Mouse (Mus musculus): ENCODE measurements around the gene Slc25a5. TPM values are rescaled to one million over a fixed set of nuclear protein-coding genes. Genes with fewer than 3 reads are reported as not detected.

Gene Slc25a5
- polyA plus RNA-seq, 1 experiment from 2014 or later, result 996 TPM

Other genes starting within 250 kb of the Slc25a5 start
- 203 and 215 TPM in 2 replicates for gene Pgrmc1, start 197.4 kb upstream of the Slc25a5 start, polyA plus RNA-seq (2015; fragmentation: Nextera tagmentation; extraction: Ambion mirVana)
- 2.4 and 2.5 TPM in 2 replicates for gene Akap17b, start 150.3 kb upstream of the Slc25a5 start, polyA plus RNA-seq (2015; fragmentation: Nextera tagmentation; extraction: Ambion mirVana)
- 2.9 and 4.2 TPM in 2 replicates for gene Slc25a43, start 52.0 kb upstream of the Slc25a5 start, polyA plus RNA-seq (2015; fragmentation: Nextera tagmentation; extraction: Ambion mirVana)
- 103 and 115 TPM in 2 replicates for gene Ube2a, start 78.2 kb downstream of the Slc25a5 start, polyA plus RNA-seq (2015; fragmentation: Nextera tagmentation; extraction: Ambion mirVana)
- gene C330007P06Rik, start 78.5 kb downstream of the Slc25a5 start, polyA plus RNA-seq (2015; fragmentation: Nextera tagmentation; extraction: Ambion mirVana), result 27.2 and 28.6 TPM in 2 replicates
- gene Nkrf, start 107.2 kb downstream of the Slc25a5 start, polyA plus RNA-seq (2015; fragmentation: Nextera tagmentation; extraction: Ambion mirVana), result 1.7 and 2.1 TPM in 2 replicates
- gene Sept6, start 196.1 kb downstream of the Slc25a5 start, polyA plus RNA-seq (2015; fragmentation: Nextera tagmentation; extraction: Ambion mirVana), result 13.1 and 13.6 TPM in 2 replicates